Mouse (Mus musculus) neural tube, embryonic 15.5 days (tissue): ENCODE results near the gene Pnn. TPM values are rescaled to one million over a fixed set of nuclear protein-coding genes. Genes with fewer than 3 reads are reported as not detected.

Experiments used
- ATAC-seq: fragments of 200-750 bp; cut with Nextera tagmentation; 2 replicates; pipeline ENCODE4 v1.8.0; 2017; ENCODE audit warnings: mild to moderate bottlenecking, moderate TSS enrichment, moderate library complexity; ENCODE audit not compliant: low FRiP score
- H3K27ac ChIP-seq: fragments of 300-500 bp; sonication (generic); replicated peaks from 2 replicates; pipeline ENCODE4 v1.5.1; 2015; ENCODE audit warnings: mild to moderate bottlenecking, inconsistent platforms
- H3K27me3 ChIP-seq: fragments of 300-500 bp; sonication (generic); replicated peaks from 2 replicates; pipeline ENCODE4 v1.6.1; 2015; ENCODE audit warnings: inconsistent platforms
- H3K36me3 ChIP-seq: fragments of 300-500 bp; sonication (generic); 2 replicates; pipeline ENCODE4 v1.6.1; 2015; ENCODE audit warnings: inconsistent platforms
- H3K4me1 ChIP-seq: fragments of 300-500 bp; sonication (generic); 2 replicates; pipeline ENCODE4 v1.6.1; 2015; ENCODE audit warnings: inconsistent platforms
- H3K4me2 ChIP-seq: fragments of 300-500 bp; sonication (generic); 2 replicates; pipeline ENCODE4 v1.6.1; 2015; ENCODE audit warnings: inconsistent platforms, mild to moderate bottlenecking, moderate library complexity
- H3K4me3 ChIP-seq: fragments of 300-500 bp; sonication (generic); replicated peaks from 2 replicates; pipeline ENCODE4 v1.5.1; 2015; ENCODE audit warnings: mild to moderate bottlenecking, inconsistent platforms
- H3K9ac ChIP-seq: fragments of 300-500 bp; sonication (generic); replicated peaks from 2 replicates; pipeline ENCODE4 v1.6.1; 2015; ENCODE audit warnings: mild to moderate bottlenecking, inconsistent platforms
- H3K9me3 ChIP-seq: fragments of 300-500 bp; sonication (generic); replicated peaks from 2 replicates; pipeline ENCODE4 v1.6.1; 2016; ENCODE audit warnings: inconsistent platforms
- WGBS: fragments of 180-500 bp; shearing (Covaris S2); methylation state at CpG from one replicate; pipeline ENCODE4 v1.1.7; 2015; ENCODE audit warnings: mixed read lengths; 5-methylcytosine and 5-hydroxymethylcytosine counted together
- polyA plus RNA-seq: library from polyadenylated mRNA; unstranded; fragments of >200 nt; fragmentation: Nextera tagmentation; extraction: Ambion mirVana; gene quantifications from 2 replicates; pipeline ENCODE4 v1.2.1, GENCODE M21; 2015

Pnn gene
- 84.3 and 93.0 TPM in 2 replicates for polyA plus RNA-seq

DNA sequence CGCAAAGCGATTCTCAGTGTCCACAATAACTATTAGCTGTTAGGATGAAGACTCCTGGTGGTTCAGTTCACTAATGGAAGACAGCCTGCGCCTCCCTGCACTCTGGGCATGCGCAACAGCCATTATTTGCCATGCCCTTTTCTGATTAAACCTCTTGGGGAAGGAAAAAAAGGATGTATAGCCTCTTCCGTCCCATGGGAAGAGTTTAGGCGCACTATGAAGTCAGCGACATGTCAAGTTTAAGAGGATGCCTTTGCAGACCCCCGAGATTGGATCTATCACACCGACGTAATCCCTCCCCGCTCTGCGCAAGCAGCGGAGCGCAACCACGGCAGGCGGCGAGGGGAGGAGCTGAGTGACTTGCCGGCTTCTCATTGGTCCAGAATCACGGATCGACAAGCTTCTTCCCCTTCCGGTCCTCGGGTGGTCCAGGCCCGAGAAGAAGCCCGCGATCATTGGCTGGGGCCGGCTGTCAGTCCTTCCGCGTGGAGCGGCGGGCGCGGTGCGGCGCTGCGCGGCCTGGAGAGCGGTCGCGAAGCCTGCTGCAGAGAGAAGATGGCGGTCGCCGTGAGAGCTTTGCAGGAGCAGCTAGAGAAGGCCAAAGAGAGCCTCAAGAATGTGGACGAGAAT lies at the start of gene Pnn:
Pnn (plus strand) TSS at position 437 of the 630 bp plus-strand sequence.
- peak; percentile 99 for ATAC-seq

DNA sequence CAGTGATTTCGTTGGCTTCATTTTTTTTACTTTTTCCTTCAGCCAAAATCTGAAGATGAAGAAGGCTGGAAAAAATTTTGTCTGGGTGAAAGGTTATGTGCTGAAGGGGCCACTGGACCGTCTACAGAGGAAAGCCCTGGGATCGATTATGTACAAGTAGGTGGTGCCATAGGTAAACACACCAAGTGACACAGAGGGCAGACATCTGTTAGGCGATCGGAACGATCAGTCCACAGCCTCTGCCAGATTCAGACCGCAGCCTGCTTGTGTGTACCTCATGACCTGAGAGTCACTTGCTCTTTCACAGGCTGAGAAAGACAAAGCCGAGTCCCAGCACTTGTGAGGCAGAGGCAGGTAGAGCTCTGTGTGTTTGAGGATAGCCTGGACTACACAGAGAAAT lies 48.7 kb upstream of the Pnn start:
- WGBS, result 93% methylated on average over 8 of the region's 8 CpGs
- Histone ChIP-seq H3K9me3 (no peaks in the 10 kb centered on the region), H3K9ac (no peak overlapping the region), H3K4me3 (no peak overlapping the region), H3K36me3 (peaks cover 29% of the 10 kb centered on the region), H3K27me3 (no peaks in the 10 kb centered on the region), H3K27ac (no peak overlapping the region), H3K4me1 (peaks cover 5% of the 10 kb centered on the region; the same call in 1 of the 2 replicates), H3K4me2 (no peak overlapping the region)
- ATAC-seq, result no peak

More for the DNA sequence above, at the start of gene Pnn:
- Histone ChIP-seq H3K9me3 (no peaks in the 10 kb centered on the region), H3K9ac (peak within 1 kb of the TSS; percentile 97), H3K36me3 (peaks cover 28% of the 10 kb centered on the region), H3K4me2 (peak within 1 kb of the TSS; percentile 77), H3K4me1 (peaks cover 14% of the 10 kb centered on the region), H3K4me3 (peak within 1 kb of the TSS; percentile 100), H3K27me3 (0 out of 2 replicates have a peak, but pooled peaks cover 2% of the 10 kb centered on the region), H3K27ac (peak within 1 kb of the TSS; percentile 95)
- WGBS, result under 1% methylated on average over 35 of the region's 43 CpGs

DNA sequence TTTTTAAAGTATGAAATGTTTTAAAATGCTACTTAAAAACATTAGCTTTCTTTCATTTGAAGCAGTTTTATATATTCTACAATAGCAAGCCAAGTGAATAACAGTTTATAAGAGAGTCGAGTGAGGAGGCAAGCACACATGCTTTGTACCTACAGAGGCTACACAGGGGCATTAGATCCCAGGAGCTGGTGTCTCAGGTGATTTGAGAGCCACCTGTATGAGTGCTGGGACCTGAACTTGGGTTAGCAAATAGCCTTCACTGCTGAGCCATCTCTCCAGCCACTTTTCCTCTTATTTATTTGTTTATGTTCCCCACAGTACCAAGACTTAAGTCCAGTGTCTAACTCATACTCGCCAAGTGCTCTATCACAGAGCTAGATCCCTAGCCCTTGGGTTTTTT lies 46.8 kb upstream of the Pnn start:
- 87% methylated on average over 2 of the region's 2 CpGs for WGBS
- H3K9ac ChIP-seq, result no peak overlapping the region
- H3K27ac ChIP-seq, result no peak overlapping the region
- no peaks in the 10 kb centered on the region for H3K4me1 ChIP-seq
- ATAC-seq, result no peak
- no peak overlapping the region for H3K4me3 ChIP-seq
- H3K9me3 ChIP-seq, result no peaks in the 10 kb centered on the region
- peaks cover 29% of the 10 kb centered on the region for H3K36me3 ChIP-seq
- H3K4me2 ChIP-seq, result no peak overlapping the region
- no peaks in the 10 kb centered on the region for H3K27me3 ChIP-seq

DNA sequence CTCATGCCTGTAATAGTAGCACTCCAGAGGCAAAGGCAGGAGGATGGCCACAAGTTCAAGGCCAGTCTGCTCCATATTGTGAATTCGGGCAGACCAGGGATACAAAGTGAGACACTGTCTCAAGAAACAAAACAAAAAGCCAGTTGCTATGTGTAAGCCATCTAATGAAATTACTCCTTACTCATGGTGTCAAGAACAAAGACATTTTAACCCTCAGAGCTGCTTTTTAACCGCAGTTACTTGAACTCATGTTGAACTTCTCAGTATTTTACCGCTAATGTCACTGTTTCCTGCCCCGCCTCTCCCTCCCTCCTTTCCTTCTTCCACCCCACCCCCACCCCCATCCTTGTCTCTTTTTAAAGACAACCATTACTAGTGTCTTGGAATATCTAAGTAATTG lies 45.4 kb upstream of the Pnn start:
- WGBS, result 90% methylated on average over 4 of the region's 4 CpGs
- no peak overlapping the region for H3K4me2 ChIP-seq
- H3K4me3 ChIP-seq, result no peak overlapping the region
- H3K9me3 ChIP-seq, result no peaks in the 10 kb centered on the region
- no peak overlapping the region for H3K27ac ChIP-seq
- no peak for ATAC-seq
- peaks cover 39% of the 10 kb centered on the region for H3K36me3 ChIP-seq
- no peaks in the 10 kb centered on the region for H3K27me3 ChIP-seq
- H3K9ac ChIP-seq, result no peak overlapping the region
- H3K4me1 ChIP-seq, result no peaks in the 10 kb centered on the region

DNA sequence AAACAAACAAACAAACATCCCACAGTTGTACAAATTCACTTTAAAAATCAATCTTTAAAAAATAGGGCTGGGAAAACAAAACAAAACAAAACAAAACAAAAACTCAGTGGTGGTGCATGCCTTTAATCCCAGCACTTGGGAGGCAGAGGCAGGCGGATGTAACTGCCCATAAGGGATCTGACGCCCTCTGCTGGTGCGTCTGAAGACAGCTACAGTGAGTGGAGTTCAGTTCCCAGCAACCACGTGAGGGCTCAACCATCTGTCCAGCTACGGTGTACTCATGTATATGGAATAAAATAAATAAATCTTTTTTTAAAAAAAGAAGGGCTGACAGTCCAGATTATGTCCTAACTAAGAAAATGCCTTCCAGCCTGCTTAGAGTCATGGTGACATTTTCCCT lies 34.6 kb upstream of the Pnn start:
- peaks cover 13% of the 10 kb centered on the region; the same call in 1 of the 2 replicates for H3K36me3 ChIP-seq
- ATAC-seq, result no peak
- 62% methylated on average over 5 of the region's 5 CpGs for WGBS
- no peak overlapping the region for H3K4me3 ChIP-seq
- no peak overlapping the region for H3K27ac ChIP-seq
- H3K9ac ChIP-seq, result no peak overlapping the region
- H3K4me2 ChIP-seq, result no peak overlapping the region
- no peaks in the 10 kb centered on the region for H3K27me3 ChIP-seq
- H3K9me3 ChIP-seq, result no peaks in the 10 kb centered on the region
- no peaks in the 10 kb centered on the region for H3K4me1 ChIP-seq

DNA sequence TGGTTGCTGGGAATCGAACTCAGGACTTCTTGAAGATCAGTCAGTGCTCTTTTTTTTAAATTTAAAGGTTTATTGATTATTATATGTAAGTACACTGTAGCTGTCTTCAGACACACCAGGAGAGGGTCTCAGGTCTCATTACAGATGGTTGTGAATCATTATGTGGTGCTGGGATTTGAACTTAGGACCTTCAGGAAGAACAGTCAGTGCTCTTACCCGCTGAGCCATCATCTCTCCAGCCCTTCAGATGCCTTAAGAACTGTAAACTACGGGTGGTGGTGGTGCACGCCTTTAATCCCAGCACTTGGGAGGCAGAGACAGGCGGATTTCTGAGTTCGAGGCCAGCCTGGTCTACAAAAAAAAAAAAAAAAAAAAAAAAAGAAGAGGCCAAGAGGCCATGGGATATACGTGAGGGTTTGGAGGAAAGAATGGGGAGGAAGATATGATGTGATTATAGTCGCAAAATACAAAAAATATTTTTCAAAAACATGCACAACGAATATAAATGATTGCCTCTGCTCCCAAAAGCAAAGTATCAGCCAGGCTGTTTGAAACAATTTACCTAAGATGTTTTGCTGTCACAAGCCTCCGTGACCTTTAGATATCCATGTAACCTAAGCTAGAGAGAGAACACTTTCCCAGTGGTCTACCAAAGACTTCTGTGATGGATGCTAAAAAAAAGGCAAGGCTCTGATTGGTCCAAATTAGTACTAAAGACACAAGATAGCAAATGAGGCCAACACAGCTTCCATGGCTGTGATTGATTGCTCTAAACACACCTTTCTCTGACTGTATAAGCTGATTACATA lies 27.3 kb upstream of the Pnn start:
- Histone ChIP-seq H3K4me2 (peak overlapping the region; percentile 37), H3K36me3 (peaks cover 24% of the 10 kb centered on the region), H3K27me3 (no peaks in the 10 kb centered on the region), H3K9ac (no peak overlapping the region), H3K4me1 (0 out of 2 replicates have a peak, but pooled peaks cover 4% of the 10 kb centered on the region), H3K4me3 (no peak overlapping the region), H3K9me3 (no peaks in the 10 kb centered on the region), H3K27ac (peak overlapping the region; percentile 56; the same call in 1 of the 2 replicates)
- no peak for ATAC-seq
- whole genome bisulfite sequencing, result 74% methylated on average over 10 of the region's 10 CpGs

DNA sequence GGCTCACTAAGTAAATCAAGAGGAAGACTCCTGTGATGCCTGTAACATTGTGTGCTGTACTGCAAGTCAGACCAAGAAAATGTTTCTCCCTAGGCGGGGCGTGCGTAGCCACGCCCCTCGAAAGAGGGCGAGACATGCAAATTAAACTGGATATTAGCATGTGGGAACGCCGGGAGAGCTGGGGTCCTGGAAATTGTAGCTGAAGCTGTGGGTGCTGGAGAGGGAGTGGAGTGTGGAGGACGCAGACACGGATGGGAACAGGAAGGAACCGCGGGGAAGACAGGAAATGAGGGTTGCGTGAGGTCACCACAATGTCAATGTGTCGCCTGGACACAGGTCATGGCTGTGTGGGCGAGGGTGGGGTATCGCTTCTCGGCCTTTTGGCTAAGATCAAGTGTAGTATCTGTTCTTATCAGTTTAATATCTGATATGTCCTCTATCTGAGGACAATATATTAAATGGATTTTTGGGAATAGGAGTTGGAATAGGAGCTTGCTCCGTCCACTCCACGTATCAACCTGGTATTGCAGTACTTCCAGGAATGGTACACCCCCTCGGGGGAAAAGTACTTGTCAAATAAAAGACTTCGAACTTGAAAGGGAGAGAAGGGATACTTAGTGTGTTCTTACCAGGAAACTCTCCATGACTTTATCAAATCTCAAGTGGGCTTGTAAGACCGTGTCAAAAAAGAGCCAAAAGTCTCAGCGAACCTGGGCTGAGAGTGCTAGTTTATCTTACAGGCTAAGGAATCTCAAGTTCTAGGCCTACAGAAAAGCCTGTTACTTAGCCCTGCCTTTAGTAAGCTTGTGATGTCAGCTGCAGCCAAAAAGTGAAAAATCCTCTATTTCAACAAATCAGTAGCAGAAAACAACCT lies 26.5 kb upstream of the Pnn start:
- H3K27me3 ChIP-seq, result no peaks in the 10 kb centered on the region
- H3K9ac ChIP-seq, result no peak overlapping the region
- H3K4me3 ChIP-seq, result 0 out of 2 replicates have a peak overlapping the region, but pooled peaks have one; percentile 12
- ATAC-seq, result peak; percentile 86
- H3K27ac ChIP-seq, result peak overlapping the region; percentile 56; the same call in 1 of the 2 replicates
- WGBS, result 7% methylated on average over 23 of the region's 23 CpGs
- no peaks in the 10 kb centered on the region for H3K9me3 ChIP-seq
- H3K36me3 ChIP-seq, result peaks cover 29% of the 10 kb centered on the region
- H3K4me2 ChIP-seq, result peak overlapping the region; percentile 37
- H3K4me1 ChIP-seq, result 0 out of 2 replicates have a peak, but pooled peaks cover 4% of the 10 kb centered on the region

DNA sequence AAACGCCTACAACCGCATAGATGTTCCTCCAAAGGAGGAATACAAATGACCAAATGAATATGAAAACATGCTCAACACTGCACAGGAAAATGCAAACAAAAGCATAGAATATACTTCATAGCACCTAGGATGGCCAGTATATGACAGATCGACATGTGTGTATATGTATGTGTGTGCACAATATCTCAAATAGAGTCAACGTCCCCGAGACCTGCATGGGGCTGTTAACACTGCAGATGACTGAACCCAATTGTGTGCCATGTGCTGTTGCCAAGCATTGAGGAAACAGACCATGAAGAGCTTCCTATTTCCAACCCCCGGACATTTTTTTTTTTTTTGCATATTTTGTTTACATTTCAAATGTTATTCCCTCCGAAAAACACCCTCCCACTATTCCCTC lies 25.8 kb upstream of the Pnn start:
- WGBS, result 40% methylated on average over 7 of the region's 7 CpGs
- no peak overlapping the region for H3K27ac ChIP-seq
- no peak; the same call in 1 of the 2 replicates for ATAC-seq

DNA sequence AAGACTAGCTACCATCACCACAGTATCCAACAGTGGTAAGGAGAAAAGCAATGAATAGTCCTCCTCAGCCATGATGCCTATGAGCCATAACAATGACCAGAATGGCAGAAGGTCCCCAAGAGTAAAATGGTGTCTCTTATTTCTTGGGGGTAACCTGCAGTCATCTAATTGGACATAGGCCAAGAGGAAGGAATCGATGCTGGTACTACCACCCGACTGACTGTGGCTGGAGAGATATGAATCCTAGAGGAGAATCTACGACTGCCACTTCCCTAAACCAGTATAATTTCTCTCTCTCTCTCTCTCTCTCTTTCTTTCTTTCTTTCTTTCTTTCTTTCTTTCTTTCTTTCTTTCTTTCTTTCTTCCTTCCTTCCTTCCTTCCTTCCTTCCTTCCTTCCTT lies 14.2 kb upstream of the Pnn start:
- ATAC-seq, result no peak
- Histone ChIP-seq H3K4me2 (no peak overlapping the region), H3K4me3 (no peak overlapping the region), H3K9ac (no peak overlapping the region), H3K27me3 (no peaks in the 10 kb centered on the region), H3K4me1 (0 out of 2 replicates have a peak, but pooled peaks cover 1% of the 10 kb centered on the region), H3K9me3 (no peaks in the 10 kb centered on the region), H3K36me3 (peaks cover 13% of the 10 kb centered on the region; the same call in 1 of the 2 replicates), H3K27ac (no peak overlapping the region)
- WGBS, result 100% methylated on average over 3 of the region's 3 CpGs

More for the DNA sequence above, 25.8 kb upstream of the Pnn start:
- Histone ChIP-seq H3K9me3 (no peaks in the 10 kb centered on the region), H3K4me3 (no peak overlapping the region), H3K4me2 (no peak overlapping the region), H3K9ac (no peak overlapping the region), H3K4me1 (0 out of 2 replicates have a peak, but pooled peaks cover 4% of the 10 kb centered on the region), H3K36me3 (peaks cover 33% of the 10 kb centered on the region), H3K27me3 (no peaks in the 10 kb centered on the region)

DNA sequence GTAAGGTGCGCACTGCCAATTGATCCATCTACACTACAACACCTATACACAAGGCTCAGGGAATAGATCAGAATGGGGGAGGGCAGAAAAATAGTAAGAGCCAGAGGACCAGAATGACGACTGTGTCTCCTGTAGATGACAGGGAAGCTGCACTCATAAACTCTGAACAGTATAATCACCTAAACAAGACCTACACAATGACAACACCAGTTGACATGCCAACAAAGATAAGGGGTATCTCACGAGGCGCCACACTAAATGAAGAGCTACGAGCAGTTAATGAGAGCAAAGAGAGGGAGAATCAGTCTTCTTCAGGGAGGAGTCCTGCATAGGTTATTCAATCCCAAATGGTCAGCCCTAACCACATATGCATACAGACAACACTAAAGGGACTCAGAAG lies 13.5 kb upstream of the Pnn start:
- H3K4me3 ChIP-seq, result no peak overlapping the region
- peaks cover 9% of the 10 kb centered on the region; the same call in 1 of the 2 replicates for H3K36me3 ChIP-seq
- 94% methylated on average over 5 of the region's 5 CpGs for WGBS
- H3K9ac ChIP-seq, result no peak overlapping the region
- no peak overlapping the region for H3K27ac ChIP-seq
- H3K4me1 ChIP-seq, result peaks cover 7% of the 10 kb centered on the region
- no peak for ATAC-seq
- no peaks in the 10 kb centered on the region for H3K9me3 ChIP-seq
- no peak overlapping the region for H3K4me2 ChIP-seq
- H3K27me3 ChIP-seq, result no peaks in the 10 kb centered on the region

DNA sequence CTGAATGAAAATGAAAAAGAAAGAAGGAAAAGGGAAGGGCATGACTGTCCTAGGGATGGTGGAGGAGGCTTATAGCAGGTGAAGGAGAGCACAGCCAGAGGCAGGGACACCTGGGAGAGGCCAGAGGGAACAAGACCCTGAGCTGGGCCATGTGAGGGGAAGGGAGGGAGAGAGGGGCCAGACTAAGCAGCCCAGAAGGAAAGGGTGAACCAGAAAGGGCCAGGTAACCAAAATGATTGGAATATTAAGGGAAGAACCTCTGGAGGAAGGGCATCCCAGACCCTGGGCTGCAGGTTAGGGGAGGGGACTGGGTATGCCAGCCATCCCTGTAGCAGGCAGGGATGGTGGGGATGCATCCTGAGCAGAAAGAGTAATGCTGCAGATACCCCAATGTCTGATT lies 12.7 kb upstream of the Pnn start:
- Histone ChIP-seq H3K4me1 (peaks cover 15% of the 10 kb centered on the region), H3K4me3 (no peak overlapping the region), H3K36me3 (peaks cover 6% of the 10 kb centered on the region; the same call in 1 of the 2 replicates), H3K27me3 (no peaks in the 10 kb centered on the region), H3K27ac (no peak overlapping the region), H3K9me3 (no peaks in the 10 kb centered on the region), H3K4me2 (no peak overlapping the region), H3K9ac (no peak overlapping the region)
- no peak for ATAC-seq
